Mouse (Mus musculus): ENCODE results near the gene Epas1.

DNA sequence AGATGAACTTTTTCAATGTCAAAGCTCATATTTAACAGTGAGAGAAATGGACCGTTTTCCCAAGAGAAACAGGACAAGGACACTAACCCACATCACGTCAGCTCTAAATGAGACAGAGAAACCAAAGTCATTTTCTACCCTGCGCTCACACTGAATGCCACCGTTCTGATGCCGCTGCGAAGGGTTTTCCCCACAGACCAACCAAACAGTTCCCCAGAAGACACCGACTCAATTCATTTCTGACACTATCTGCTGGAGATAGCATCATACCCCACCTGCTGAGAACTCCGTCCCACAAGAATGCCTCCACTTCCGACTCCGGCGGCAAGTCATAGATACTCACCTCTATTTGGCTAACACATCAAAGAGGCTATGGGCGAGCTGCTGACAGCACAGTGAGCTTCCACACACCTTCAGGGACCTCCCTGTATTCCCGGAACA, 99.1 kb downstream of the Epas1 start:
- TF ChIP-seq CTCF (IDR thresholded peaks at IDR 0.05; ENCODE audit: borderline replicate concordance, insufficient read depth, low read length) = no peak
- no peak for TF ChIP-seq POLR2A (IDR thresholded peaks at IDR 0.05; ENCODE audit: low read depth, low read length)

Data from embryonic fibroblast, embryonic 13.5 days (primary cell).